Mouse (Mus musculus) neural tube, embryonic 15.5 days (tissue): ENCODE results near the gene Lypla2. TPM values are rescaled to one million over a fixed set of nuclear protein-coding genes. Genes with fewer than 3 reads are reported as not detected.

Source experiments
- ATAC-seq: fragments of 200-750 bp; cut with Nextera tagmentation; 2 replicates; pipeline ENCODE4 v1.8.0; 2017; ENCODE audit warnings: mild to moderate bottlenecking, moderate TSS enrichment, moderate library complexity; ENCODE audit not compliant: low FRiP score
- H3K27ac ChIP-seq: fragments of 300-500 bp; sonication (generic); replicated peaks from 2 replicates; pipeline ENCODE4 v1.5.1; 2015; ENCODE audit warnings: mild to moderate bottlenecking, inconsistent platforms
- H3K27me3 ChIP-seq: fragments of 300-500 bp; sonication (generic); replicated peaks from 2 replicates; pipeline ENCODE4 v1.6.1; 2015; ENCODE audit warnings: inconsistent platforms
- H3K36me3 ChIP-seq: fragments of 300-500 bp; sonication (generic); 2 replicates; pipeline ENCODE4 v1.6.1; 2015; ENCODE audit warnings: inconsistent platforms
- H3K4me1 ChIP-seq: fragments of 300-500 bp; sonication (generic); 2 replicates; pipeline ENCODE4 v1.6.1; 2015; ENCODE audit warnings: inconsistent platforms
- H3K4me2 ChIP-seq: fragments of 300-500 bp; sonication (generic); 2 replicates; pipeline ENCODE4 v1.6.1; 2015; ENCODE audit warnings: inconsistent platforms, mild to moderate bottlenecking, moderate library complexity
- H3K4me3 ChIP-seq: fragments of 300-500 bp; sonication (generic); replicated peaks from 2 replicates; pipeline ENCODE4 v1.5.1; 2015; ENCODE audit warnings: mild to moderate bottlenecking, inconsistent platforms
- H3K9ac ChIP-seq: fragments of 300-500 bp; sonication (generic); replicated peaks from 2 replicates; pipeline ENCODE4 v1.6.1; 2015; ENCODE audit warnings: mild to moderate bottlenecking, inconsistent platforms
- H3K9me3 ChIP-seq: fragments of 300-500 bp; sonication (generic); replicated peaks from 2 replicates; pipeline ENCODE4 v1.6.1; 2016; ENCODE audit warnings: inconsistent platforms
- WGBS: fragments of 180-500 bp; shearing (Covaris S2); methylation state at CpG from one replicate; pipeline ENCODE4 v1.1.7; 2015; ENCODE audit warnings: mixed read lengths; 5-methylcytosine and 5-hydroxymethylcytosine counted together
- polyA plus RNA-seq: library from polyadenylated mRNA; unstranded; fragments of >200 nt; fragmentation: Nextera tagmentation; extraction: Ambion mirVana; gene quantifications from 2 replicates; pipeline ENCODE4 v1.2.1, GENCODE M21; 2015

Lypla2 gene
- polyA plus RNA-seq, 1 experiment from 2014 or later: 211 TPM

GRCm38 (mm10) chr4:135928376-135928775 lies 44.0 kb downstream of the Lypla2 start:
- no peak for ATAC-seq
- no peaks in the 10 kb centered on the region for H3K4me1 ChIP-seq
- H3K27ac ChIP-seq: no peak overlapping the region
- no peaks in the 10 kb centered on the region for H3K27me3 ChIP-seq
- WGBS: 84% methylated on average over 9 of the region's 9 CpGs
- peaks cover 36% of the 10 kb centered on the region for H3K36me3 ChIP-seq
- no peaks in the 10 kb centered on the region for H3K9me3 ChIP-seq
- H3K4me2 ChIP-seq: no peak overlapping the region
- H3K4me3 ChIP-seq: no peak overlapping the region
- no peak overlapping the region for H3K9ac ChIP-seq

GRCm38 (mm10) chr4:135926861-135927260 lies 45.6 kb downstream of the Lypla2 start:
- Histone ChIP-seq H3K4me1 (peaks cover 9% of the 10 kb centered on the region), H3K4me2 (no peak overlapping the region), H3K27ac (no peak overlapping the region), H3K4me3 (no peak overlapping the region), H3K27me3 (no peaks in the 10 kb centered on the region), H3K9me3 (no peaks in the 10 kb centered on the region), H3K9ac (no peak overlapping the region), H3K36me3 (peaks cover 31% of the 10 kb centered on the region)
- no peak for ATAC-seq
- 99% methylated on average over 3 of the region's 3 CpGs for WGBS

- Histone ChIP-seq H3K27me3 (no peaks in the 10 kb centered on the region), H3K4me1 (peaks cover 15% of the 10 kb centered on the region), H3K9ac (no peak overlapping the region), H3K27ac (no peak overlapping the region), H3K4me2 (no peak overlapping the region), H3K9me3 (no peaks in the 10 kb centered on the region), H3K4me3 (no peak overlapping the region), H3K36me3 (peaks cover 29% of the 10 kb centered on the region)
- 90% methylated on average over 10 of the region's 10 CpGs for WGBS
- no peak for ATAC-seq
Measured at GRCm38 (mm10) chr4:135926195-135926808, 46.1 kb downstream of the Lypla2 start.

- no peak for ATAC-seq
- peaks cover 16% of the 10 kb centered on the region for H3K4me1 ChIP-seq
- H3K9me3 ChIP-seq: no peaks in the 10 kb centered on the region
- no peak overlapping the region for H3K4me2 ChIP-seq
- H3K4me3 ChIP-seq: no peak overlapping the region
- H3K27me3 ChIP-seq: no peaks in the 10 kb centered on the region
- H3K9ac ChIP-seq: no peak overlapping the region
- WGBS: 81% methylated on average over 5 of the region's 5 CpGs
- H3K36me3 ChIP-seq: peaks cover 22% of the 10 kb centered on the region
- no peak overlapping the region for H3K27ac ChIP-seq
Measured at GRCm38 (mm10) chr4:135925341-135925740, 47.1 kb downstream of the Lypla2 start.

DNA sequence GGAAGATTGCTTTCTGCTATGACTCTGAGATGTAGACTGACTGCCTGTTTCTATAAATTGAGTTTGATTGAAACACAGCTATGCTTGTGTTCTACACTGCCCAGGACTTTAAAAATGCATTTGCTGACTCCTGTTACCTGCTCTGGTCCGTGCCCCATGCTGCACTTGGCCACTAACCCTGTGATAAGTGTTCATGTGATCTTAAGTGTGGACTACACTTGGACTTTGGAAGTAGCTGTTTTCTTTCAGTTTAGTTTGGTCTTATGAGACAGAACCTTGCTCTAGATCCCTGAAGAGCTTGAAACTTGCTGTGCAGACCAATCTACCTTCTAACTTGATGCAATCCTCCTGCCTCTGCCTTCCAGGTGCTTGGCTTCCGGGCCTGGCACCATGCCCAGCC lies 48.0 kb downstream of the Lypla2 start:
- Histone ChIP-seq H3K36me3 (peaks cover 22% of the 10 kb centered on the region), H3K4me2 (no peak overlapping the region), H3K27me3 (no peaks in the 10 kb centered on the region), H3K4me3 (no peak overlapping the region), H3K4me1 (peaks cover 16% of the 10 kb centered on the region), H3K27ac (no peak overlapping the region), H3K9ac (no peak overlapping the region), H3K9me3 (no peaks in the 10 kb centered on the region)
- ATAC-seq: no peak
- 87% methylated on average over 2 of the region's 2 CpGs for WGBS

GRCm38 (mm10) chr4:135922190-135922589 lies 50.2 kb downstream of the Lypla2 start:
- H3K27ac ChIP-seq: no peak overlapping the region
- no peaks in the 10 kb centered on the region for H3K9me3 ChIP-seq
- H3K4me1 ChIP-seq: peaks cover 16% of the 10 kb centered on the region
- H3K36me3 ChIP-seq: peaks cover 22% of the 10 kb centered on the region
- H3K27me3 ChIP-seq: no peaks in the 10 kb centered on the region
- 89% methylated on average over 1 of the region's 1 CpGs for WGBS
- peak overlapping the region; percentile 89 for H3K4me2 ChIP-seq
- no peak for ATAC-seq
- H3K4me3 ChIP-seq: peak overlapping the region; percentile 84; the same call in 1 of the 2 replicates
- peak overlapping the region; percentile 83; the same call in 1 of the 2 replicates for H3K9ac ChIP-seq

GRCm38 (mm10) chr4:135921257-135922120 lies 50.9 kb downstream of the Lypla2 start:
- peaks cover 16% of the 10 kb centered on the region for H3K4me1 ChIP-seq
- H3K9ac ChIP-seq: peak overlapping the region; percentile 83
- 4% methylated on average over 26 of the region's 26 CpGs for WGBS
- H3K27me3 ChIP-seq: no peaks in the 10 kb centered on the region
- peak overlapping the region; percentile 84 for H3K4me3 ChIP-seq
- peak overlapping the region; percentile 90 for H3K27ac ChIP-seq
- peaks cover 20% of the 10 kb centered on the region for H3K36me3 ChIP-seq
- ATAC-seq: no peak
- H3K9me3 ChIP-seq: no peaks in the 10 kb centered on the region
- H3K4me2 ChIP-seq: peak overlapping the region; percentile 89

DNA sequence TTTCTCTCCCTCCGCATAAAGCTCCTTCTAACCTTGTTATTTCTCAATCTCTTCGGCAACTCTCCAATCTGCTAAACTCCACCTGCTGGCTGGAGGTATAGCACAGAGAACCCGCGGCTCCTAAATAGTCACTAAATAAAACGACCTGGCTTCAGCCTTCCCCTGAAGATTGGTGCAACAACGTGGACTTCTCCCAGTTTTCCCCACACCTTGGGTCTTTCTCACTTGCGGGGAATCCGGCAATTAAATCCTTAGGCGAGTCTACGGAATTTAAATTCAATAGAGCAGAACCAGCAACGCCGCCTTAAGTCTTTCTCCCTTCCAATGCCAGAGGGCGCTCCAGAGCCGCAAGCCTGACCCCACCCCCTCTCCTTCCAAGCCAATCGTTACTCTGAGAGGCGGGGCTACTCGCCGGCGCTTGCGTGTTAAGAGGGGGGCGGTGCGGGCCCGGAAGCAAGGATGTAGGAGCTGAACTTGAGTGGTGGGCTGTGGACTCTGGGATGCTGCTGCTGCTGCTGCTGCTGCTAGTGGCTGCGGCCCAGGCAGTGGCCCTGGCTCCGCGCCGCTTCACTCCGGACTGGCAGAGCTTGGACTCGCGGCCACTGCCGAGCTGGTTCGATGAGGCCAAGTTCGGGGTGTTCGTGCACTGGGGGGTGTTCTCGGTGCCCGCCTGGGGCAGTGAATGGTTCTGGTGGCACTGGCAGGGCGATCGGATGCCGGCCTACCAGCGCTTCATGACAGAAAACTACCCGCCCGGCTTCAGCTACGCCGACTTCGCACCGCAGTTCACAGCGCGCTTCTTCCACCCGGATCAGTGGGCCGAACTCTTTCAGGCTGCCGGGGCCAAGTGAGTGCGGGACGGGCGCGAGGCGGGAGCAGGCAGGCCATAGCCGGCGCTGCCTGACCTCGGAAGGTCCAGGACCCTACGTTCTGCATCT lies 51.9 kb downstream of the Lypla2 start, which contains the start of gene Fuca1:
Fuca1 (plus strand) TSS at position 432 of the 938 bp plus-strand sequence.
- Histone ChIP-seq H3K36me3 (peaks cover 13% of the 10 kb centered on the region), H3K27ac (peak within 1 kb of the TSS; percentile 90), H3K27me3 (no peaks in the 10 kb centered on the region), H3K4me1 (peaks cover 16% of the 10 kb centered on the region), H3K9me3 (no peaks in the 10 kb centered on the region), H3K4me3 (peak within 1 kb of the TSS; percentile 84), H3K4me2 (peak within 1 kb of the TSS; percentile 89), H3K9ac (peak within 1 kb of the TSS; percentile 83)
- WGBS: 2% methylated on average over 60 of the region's 60 CpGs
- ATAC-seq: peak; percentile 98

- H3K27ac ChIP-seq: no peak overlapping the region
- H3K4me2 ChIP-seq: no peak overlapping the region
- no peak overlapping the region for H3K9ac ChIP-seq
- 92% methylated on average over 3 of the region's 3 CpGs for WGBS
- ATAC-seq: no peak
- no peaks in the 10 kb centered on the region for H3K27me3 ChIP-seq
- H3K4me1 ChIP-seq: peaks cover 16% of the 10 kb centered on the region
- H3K9me3 ChIP-seq: no peaks in the 10 kb centered on the region
- no peak overlapping the region for H3K4me3 ChIP-seq
- 0 out of 2 replicates have a peak, but pooled peaks cover 9% of the 10 kb centered on the region for H3K36me3 ChIP-seq
Measured at GRCm38 (mm10) chr4:135919280-135919639, 53.2 kb downstream of the Lypla2 start.

GRCm38 (mm10) chr4:135918635-135919279 lies 53.7 kb downstream of the Lypla2 start:
- H3K36me3 ChIP-seq: 0 out of 2 replicates have a peak, but pooled peaks cover 8% of the 10 kb centered on the region
- 89% methylated on average over 13 of the region's 13 CpGs for WGBS

More at GRCm38 (mm10) chr4:135918635-135919279, 53.7 kb downstream of the Lypla2 start:
- Histone ChIP-seq H3K4me3 (no peak overlapping the region), H3K27ac (no peak overlapping the region), H3K4me1 (peaks cover 16% of the 10 kb centered on the region), H3K27me3 (no peaks in the 10 kb centered on the region), H3K9ac (no peak overlapping the region), H3K4me2 (no peak overlapping the region), H3K9me3 (no peaks in the 10 kb centered on the region)
- ATAC-seq: no peak
